Mouse (Mus musculus) limb, embryonic 14.5 days (tissue): ENCODE measurements around the gene Elavl3. TPM values are rescaled to one million over a fixed set of nuclear protein-coding genes. Genes with fewer than 3 reads are reported as not detected.

Experiments used
- ATAC-seq: fragments of 200-750 bp; cut with Nextera tagmentation; 2 replicates; pipeline ENCODE4 v1.8.0; 2017; ENCODE audit warnings: low read depth, moderate number of reproducible peaks, moderate TSS enrichment; ENCODE audit not compliant: low FRiP score
- DNase-seq: peaks from one replicate; pipeline ENCODE4 v3.0.0-alpha.2; 2015; ENCODE audit warnings: low spot score
- H3K27ac ChIP-seq: fragments of 300-500 bp; sonication (generic); replicated peaks from 2 replicates; pipeline ENCODE4 v1.5.1; 2014; ENCODE audit warnings: low read depth, mild to moderate bottlenecking, low read length, moderate library complexity, mixed read lengths
- H3K27me3 ChIP-seq: fragments of 300-500 bp; sonication (generic); 2 replicates; pipeline ENCODE4 v1.6.1; 2014; ENCODE audit warnings: low read length, mixed read lengths; ENCODE audit not compliant: control insufficient read depth, insufficient read depth
- H3K36me3 ChIP-seq: fragments of 300-500 bp; sonication (generic); 2 replicates; pipeline ENCODE4 v1.6.1; 2014; ENCODE audit warnings: mild to moderate bottlenecking, low read length, moderate library complexity, mixed read lengths; ENCODE audit not compliant: control insufficient read depth, insufficient read depth
- H3K4me1 ChIP-seq: fragments of 300-500 bp; sonication (generic); 2 replicates; pipeline ENCODE4 v1.6.1; 2014; ENCODE audit warnings: antibody characterized with exemption, low read length, mixed read lengths; ENCODE audit not compliant: control insufficient read depth, insufficient read depth
- H3K4me2 ChIP-seq: fragments of 300-500 bp; sonication (generic); replicated peaks from 2 replicates; pipeline ENCODE4 v1.6.1; 2014; ENCODE audit warnings: low read depth, mild to moderate bottlenecking, low read length, moderate library complexity; ENCODE audit not compliant: severe bottlenecking
- H3K4me3 ChIP-seq: fragments of 300-500 bp; sonication (generic); replicated peaks from 2 replicates; pipeline ENCODE4 v1.5.1; 2014; ENCODE audit warnings: low read length
- H3K9ac ChIP-seq: fragments of 300-500 bp; sonication (generic); 2 replicates; pipeline ENCODE4 v1.6.1; 2014; ENCODE audit warnings: mild to moderate bottlenecking, low read depth, low read length, moderate library complexity; ENCODE audit not compliant: severe bottlenecking
- H3K9me3 ChIP-seq: fragments of 300-500 bp; sonication (generic); 2 replicates; pipeline ENCODE4 v1.6.1; 2016; ENCODE audit warnings: low read length; ENCODE audit not compliant: control insufficient read depth
- POLR2A ChIP-seq: fragments of 200-500 bp; IDR thresholded peaks from 2 replicates; pipeline ENCODE4 v1.8.0; 2012; ENCODE audit warnings: inconsistent platforms, mild to moderate bottlenecking, moderate library complexity, borderline replicate concordance; ENCODE audit not compliant: insufficient read depth, insufficient read length; ENCODE audit errors: extremely low read depth
- WGBS: fragments of 180-500 bp; shearing (Covaris S2); extraction: QIAGEN DNeasy Blood & Tissue Kit; methylation state at CpG from one replicate; pipeline ENCODE4 v1.1.7; 2014; 5-methylcytosine and 5-hydroxymethylcytosine counted together
- polyA plus RNA-seq, 2 experiments: library from polyadenylated mRNA; depleted of rRNA in 1 of 2; stranded (reverse) in 1 of 2; unstranded in 1 of 2; fragments of >200 nt; fragmentation: Nextera tagmentation in 1 of 2; extraction: Ambion mirVana in 1 of 2; gene quantifications; 2 replicates each; pipeline versions ENCODE4 v1.2.1 to v1.2.3; 2012 to 2014

Gene Elavl3
- polyA plus RNA-seq, 2 experiments, result 0.67 TPM; not detected in 1

DNA sequence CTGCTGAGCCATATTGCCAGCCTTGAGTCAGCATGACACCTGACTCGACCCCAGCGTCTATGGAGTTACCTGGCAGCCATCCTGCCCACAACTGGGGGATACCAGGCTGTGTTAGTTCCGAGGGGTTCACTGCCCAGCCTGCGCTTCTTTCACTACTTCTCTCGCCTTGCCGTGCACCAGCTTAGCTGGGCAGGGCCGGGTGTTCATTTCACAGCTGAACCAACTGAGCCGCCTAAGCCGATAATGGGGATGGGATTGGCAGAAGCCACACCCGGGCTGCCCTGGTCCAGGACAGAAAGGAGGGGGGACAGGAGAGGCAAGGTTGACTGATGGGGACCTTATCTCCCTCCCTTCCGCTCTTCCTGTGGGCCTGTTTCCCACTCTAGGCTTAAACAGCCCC is 2.5 kb downstream of the Elavl3 start:
- no peak for DNase-seq
- no peak overlapping the region for H3K4me3 ChIP-seq

DNA sequence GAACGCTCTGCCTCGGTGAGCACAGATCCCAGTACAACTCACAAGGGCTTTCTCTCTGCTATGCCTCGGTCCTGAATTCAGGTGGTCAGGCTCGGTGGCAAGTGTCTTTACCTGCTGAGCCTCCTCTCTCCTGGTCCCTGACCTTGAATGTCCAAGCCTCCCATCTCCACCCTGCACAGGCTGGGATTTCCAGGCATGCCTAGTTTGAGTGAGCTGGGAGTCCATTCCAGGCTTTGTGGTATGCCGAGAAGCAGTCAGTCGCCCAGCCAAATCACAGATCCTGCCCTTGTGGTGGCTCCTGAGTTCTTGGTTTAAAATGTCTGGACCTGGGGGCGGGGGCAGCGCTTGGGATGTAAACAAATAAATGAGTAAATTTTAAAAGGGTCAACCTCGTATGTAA is 4.5 kb downstream of the Elavl3 start:
- no peak for ATAC-seq
- DNase-seq, result no peak
- Histone ChIP-seq H3K4me3 (no peak overlapping the region), H3K4me2 (no peak overlapping the region), H3K27ac (no peak overlapping the region), H3K27me3 (peaks cover 35% of the 10 kb centered on the region), H3K4me1 (peaks cover 13% of the 10 kb centered on the region), H3K9ac (no peak overlapping the region), H3K36me3 (no peaks in the 10 kb centered on the region), H3K9me3 (no peaks in the 10 kb centered on the region)
- TF ChIP-seq POLR2A, result no peak
- 51% methylated on average over 9 of the region's 9 CpGs for WGBS

More for the DNA sequence above, 2.5 kb downstream of the Elavl3 start:
- WGBS, result 82% methylated on average over 11 of the region's 11 CpGs
- ATAC-seq, result no peak
- Histone ChIP-seq H3K4me2 (no peak overlapping the region), H3K36me3 (no peaks in the 10 kb centered on the region), H3K27ac (no peak overlapping the region), H3K9me3 (no peaks in the 10 kb centered on the region), H3K27me3 (peaks cover 50% of the 10 kb centered on the region), H3K4me1 (peaks cover 13% of the 10 kb centered on the region), H3K9ac (no peak overlapping the region)
- TF ChIP-seq POLR2A, result no peak

DNA sequence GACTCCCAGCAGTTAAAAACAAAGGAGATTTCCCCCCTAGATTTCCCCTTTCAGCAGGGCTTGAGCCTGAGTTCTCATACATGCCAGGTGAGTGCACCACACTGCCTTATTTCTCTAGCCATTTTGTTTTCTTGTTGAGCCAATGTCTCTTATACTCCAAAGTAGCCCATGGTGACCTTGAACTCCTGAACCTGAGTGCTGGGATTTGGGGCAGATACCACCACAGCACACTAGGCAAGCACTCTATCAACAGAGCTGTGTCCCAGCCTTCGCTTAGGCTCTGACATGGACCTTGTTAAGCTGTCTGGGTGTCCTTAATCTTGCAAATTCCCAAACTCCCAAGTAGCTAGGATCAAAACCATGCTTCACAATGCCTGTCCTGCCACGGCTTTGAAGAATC is 10.0 kb downstream of the Elavl3 start:
- no peaks in the 10 kb centered on the region for H3K36me3 ChIP-seq
- H3K4me2 ChIP-seq, result no peak overlapping the region
- H3K27me3 ChIP-seq, result no peaks in the 10 kb centered on the region
- 37% methylated on average over 2 of the region's 2 CpGs for WGBS
- no peaks in the 10 kb centered on the region for H3K4me1 ChIP-seq
- TF ChIP-seq POLR2A, result no peak
- H3K9ac ChIP-seq, result no peak overlapping the region
- H3K9me3 ChIP-seq, result no peaks in the 10 kb centered on the region
- no peak for DNase-seq
- ATAC-seq, result no peak
- H3K4me3 ChIP-seq, result no peak overlapping the region
- no peak overlapping the region for H3K27ac ChIP-seq

DNA sequence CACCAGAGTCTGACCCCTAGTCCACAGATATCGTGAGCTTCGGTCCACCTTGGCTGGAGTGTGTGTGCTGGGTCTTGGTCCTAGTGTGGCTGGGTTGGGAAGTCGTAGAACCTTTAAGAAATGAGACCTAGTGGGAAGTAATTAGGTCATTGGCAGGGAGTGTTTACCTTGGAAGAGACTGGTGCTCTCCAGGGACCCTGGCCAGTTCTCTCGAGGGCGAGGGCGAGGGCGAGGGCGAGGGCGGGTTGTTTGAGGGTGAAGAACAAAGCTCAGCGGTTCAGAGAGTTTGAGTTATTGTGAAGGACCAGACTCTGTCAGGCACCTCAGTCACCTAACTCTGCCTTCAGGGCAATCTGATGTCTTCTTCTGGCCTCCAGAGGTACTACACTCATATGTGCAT is 14.0 kb downstream of the Elavl3 start:
- no peaks in the 10 kb centered on the region for H3K4me1 ChIP-seq
- ATAC-seq, result no peak
- H3K9ac ChIP-seq, result no peak overlapping the region
- H3K36me3 ChIP-seq, result no peaks in the 10 kb centered on the region
- H3K4me3 ChIP-seq, result no peak overlapping the region
- H3K27ac ChIP-seq, result no peak overlapping the region
- no peak for TF ChIP-seq POLR2A
- no peaks in the 10 kb centered on the region for H3K9me3 ChIP-seq
- H3K4me2 ChIP-seq, result no peak overlapping the region
- no peaks in the 10 kb centered on the region for H3K27me3 ChIP-seq
- 74% methylated on average over 10 of the region's 10 CpGs for WGBS
- DNase-seq, result no peak

DNA sequence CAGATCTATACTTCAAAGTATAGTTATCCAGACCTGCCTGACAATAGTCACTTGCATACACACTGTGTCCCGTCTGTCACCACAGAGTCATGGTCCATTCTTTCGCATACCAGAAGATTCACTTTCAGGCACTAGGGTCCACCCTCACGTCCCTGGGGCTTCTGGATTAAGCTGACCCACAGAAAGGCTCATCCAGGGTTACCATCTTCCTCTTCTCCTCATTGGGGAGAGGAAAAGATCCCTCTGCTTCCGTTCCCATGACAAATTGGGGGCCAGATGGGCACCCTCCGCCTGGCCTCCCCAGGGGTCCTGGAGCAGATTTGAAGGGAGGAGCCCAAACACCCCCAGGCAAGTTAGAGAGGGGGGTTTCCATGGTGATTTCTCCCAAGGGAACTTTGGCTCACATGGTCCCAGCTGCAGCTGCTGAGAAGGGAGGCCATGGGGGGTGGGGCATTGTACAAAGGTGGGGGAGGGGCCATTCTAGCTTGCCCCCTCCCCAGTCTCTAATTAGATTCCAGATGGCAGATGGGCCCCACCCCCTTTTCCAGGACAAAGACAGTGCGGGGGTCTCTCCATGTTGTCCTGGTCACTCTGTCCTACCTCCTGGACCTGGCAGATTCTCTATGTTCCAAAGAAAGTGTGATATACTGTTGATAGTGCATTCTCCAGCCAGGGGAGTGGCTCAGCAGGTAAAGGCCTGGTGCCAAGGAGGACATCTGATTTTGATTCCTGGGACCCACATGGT is 16.4 kb downstream of the Elavl3 start:
- DNase-seq (no peak), ATAC-seq (no peak)
- Histone ChIP-seq H3K27ac (no peak overlapping the region), H3K9me3 (no peaks in the 10 kb centered on the region), H3K4me2 (no peak overlapping the region), H3K4me3 (no peak overlapping the region), H3K9ac (no peak overlapping the region), H3K27me3 (no peaks in the 10 kb centered on the region), H3K36me3 (no peaks in the 10 kb centered on the region), H3K4me1 (no peaks in the 10 kb centered on the region)
- no peak for TF ChIP-seq POLR2A
- WGBS, result 61% methylated on average over 6 of the region's 6 CpGs
